Mouse (Mus musculus): Measurements from ENCODE around the gene Tm7sf3.

Tm7sf3 gene

GRCm38 (mm10) chr6:146642276-146643183 lies at the start of gene Tm7sf3, which contains the start of gene Med21:
Gene Tm7sf3, minus strand, starts transcription at chr6:146642824.
Gene Med21, plus strand, starts transcription at chr6:146642547.
- DNase-seq (ENCODE audit: low spot score in 2 of 2): peak; percentile 97 to 98

GRCm38 (mm10) chr6:146688861-146689260 lies 46.2 kb upstream of the Tm7sf3 start:
- DNase-seq (ENCODE audit: low spot score in 2 of 2): no peak

- DNase-seq (ENCODE audit: low spot score in 2 of 2): no peak
Measured at GRCm38 (mm10) chr6:146688010-146688409, 45.4 kb upstream of the Tm7sf3 start.

GRCm38 (mm10) chr6:146686463-146687196 lies 44.0 kb upstream of the Tm7sf3 start:
- DNase-seq (ENCODE audit: low spot score in 2 of 2): no peak

- no peak for DNase-seq (ENCODE audit: low spot score in 2 of 2)
Measured at GRCm38 (mm10) chr6:146685781-146686308, 43.2 kb upstream of the Tm7sf3 start.

GRCm38 (mm10) chr6:146683881-146684280 lies 41.3 kb upstream of the Tm7sf3 start:
- DNase-seq (ENCODE audit: low spot score in 2 of 2): no peak

GRCm38 (mm10) chr6:146678136-146679070 lies 35.8 kb upstream of the Tm7sf3 start:
- no peak for DNase-seq (ENCODE audit: low spot score in 2 of 2)

GRCm38 (mm10) chr6:146676904-146677303 lies 34.3 kb upstream of the Tm7sf3 start:
- no peak for DNase-seq (ENCODE audit: low spot score in 2 of 2)

GRCm38 (mm10) chr6:146674881-146675536 lies 32.4 kb upstream of the Tm7sf3 start:
- DNase-seq (ENCODE audit: low spot score in 2 of 2): no peak

GRCm38 (mm10) chr6:146674420-146674819 lies 31.8 kb upstream of the Tm7sf3 start:
- DNase-seq (ENCODE audit: low spot score in 2 of 2): no peak

GRCm38 (mm10) chr6:146673696-146674095 lies 31.1 kb upstream of the Tm7sf3 start:
- DNase-seq (ENCODE audit: low spot score in 2 of 2): no peak

- no peak for DNase-seq (ENCODE audit: low spot score in 2 of 2)
Measured at GRCm38 (mm10) chr6:146672106-146672505, 29.5 kb upstream of the Tm7sf3 start.

GRCm38 (mm10) chr6:146670956-146671855 lies 28.6 kb upstream of the Tm7sf3 start:
- no peak for DNase-seq (ENCODE audit: low spot score in 2 of 2)

GRCm38 (mm10) chr6:146668606-146669005 lies 26.0 kb upstream of the Tm7sf3 start:
- DNase-seq (ENCODE audit: low spot score in 2 of 2): no peak

- DNase-seq (ENCODE audit: low spot score in 2 of 2): no peak
Measured at GRCm38 (mm10) chr6:146666811-146667210, 24.2 kb upstream of the Tm7sf3 start.

- DNase-seq (ENCODE audit: low spot score in 2 of 2): no peak
Measured at GRCm38 (mm10) chr6:146665408-146665807, 22.8 kb upstream of the Tm7sf3 start.

GRCm38 (mm10) chr6:146664917-146665316 lies 22.3 kb upstream of the Tm7sf3 start:
- no peak for DNase-seq (ENCODE audit: low spot score in 2 of 2)

GRCm38 (mm10) chr6:146664116-146664515 lies 21.5 kb upstream of the Tm7sf3 start:
- DNase-seq (ENCODE audit: low spot score in 2 of 2): no peak

GRCm38 (mm10) chr6:146662679-146663078 lies 20.1 kb upstream of the Tm7sf3 start:
- DNase-seq (ENCODE audit: low spot score in 2 of 2): peak; percentile 42 to 51

- no peak for DNase-seq (ENCODE audit: low spot score in 2 of 2)
Measured at GRCm38 (mm10) chr6:146661655-146662054, 19.0 kb upstream of the Tm7sf3 start.
